Mouse (Mus musculus) forebrain, embryonic 12.5 days (tissue): ENCODE measurements around the gene Hacl1. TPM values are rescaled to one million over a fixed set of nuclear protein-coding genes. Genes with fewer than 3 reads are reported as not detected.

ENCODE experiments used
- ATAC-seq: fragments of 200-750 bp; cut with Nextera tagmentation; 2 replicates; pipeline ENCODE4 v1.8.0; 2017; ENCODE audit warnings: moderate TSS enrichment; ENCODE audit not compliant: low FRiP score
- H3K27ac ChIP-seq: fragments of 300-500 bp; sonication (generic); 2 replicates; pipeline ENCODE4 v1.5.1; 2016; ENCODE audit warnings: mild to moderate bottlenecking
- H3K27me3 ChIP-seq: fragments of 300-500 bp; sonication (generic); 2 replicates; pipeline ENCODE4 v1.6.1; 2016; ENCODE audit warnings: mild to moderate bottlenecking
- H3K36me3 ChIP-seq: fragments of 300-500 bp; sonication (generic); replicated peaks from 2 replicates; pipeline ENCODE4 v1.6.1; 2016; ENCODE audit warnings: mild to moderate bottlenecking
- H3K4me1 ChIP-seq: fragments of 300-500 bp; sonication (generic); 2 replicates; pipeline ENCODE4 v1.6.1; 2016
- H3K4me2 ChIP-seq: fragments of 300-500 bp; sonication (generic); 2 replicates; pipeline ENCODE4 v1.6.1; 2016; ENCODE audit warnings: mild to moderate bottlenecking, moderate library complexity
- H3K4me3 ChIP-seq: fragments of 300-500 bp; sonication (generic); replicated peaks from 2 replicates; pipeline ENCODE4 v1.5.1; 2016; ENCODE audit warnings: mild to moderate bottlenecking
- H3K9ac ChIP-seq: fragments of 300-500 bp; sonication (generic); 2 replicates; pipeline ENCODE4 v1.6.1; 2016; ENCODE audit warnings: mild to moderate bottlenecking
- H3K9me3 ChIP-seq: fragments of 300-500 bp; sonication (generic); 2 replicates; pipeline ENCODE4 v1.6.1; 2016
- WGBS: fragments of 180-500 bp; shearing (Covaris S2); methylation state at CpG from one replicate; pipeline ENCODE4 v1.1.7; 2016; 5-methylcytosine and 5-hydroxymethylcytosine counted together
- polyA plus RNA-seq: library from polyadenylated mRNA; unstranded; fragments of >200 nt; fragmentation: Nextera tagmentation; extraction: Ambion mirVana; gene quantifications from 2 replicates; pipeline ENCODE4 v1.2.1, GENCODE M21; 2016

Hacl1 gene
- polyA plus RNA-seq, 1 experiment from 2014 or later = 6.9 TPM

DNA sequence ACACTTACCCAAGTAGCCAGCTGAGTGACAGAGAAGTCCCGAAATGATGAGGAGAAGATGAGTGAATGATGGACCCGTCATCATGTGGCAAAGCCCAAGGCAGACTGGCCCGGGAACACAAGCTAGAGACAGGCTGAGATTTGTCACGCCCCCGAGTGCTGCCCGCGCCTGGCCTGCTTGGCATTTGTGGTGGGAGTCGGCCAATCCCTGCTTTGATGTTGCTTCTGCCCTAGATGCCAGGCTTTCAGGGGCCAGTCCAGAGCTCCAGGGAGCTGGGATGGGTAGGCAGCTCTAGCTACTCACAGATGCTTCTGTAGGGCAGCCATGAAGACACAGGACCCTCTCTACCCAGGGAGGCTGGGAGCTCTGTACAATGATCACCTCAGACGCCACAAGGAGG is 83.3 kb downstream of the Hacl1 start:
- Histone ChIP-seq H3K36me3 (no peaks in the 10 kb centered on the region), H3K27me3 (no peaks in the 10 kb centered on the region), H3K4me1 (no peaks in the 10 kb centered on the region), H3K27ac (no peak overlapping the region), H3K9ac (no peak overlapping the region), H3K4me3 (no peak overlapping the region), H3K9me3 (no peaks in the 10 kb centered on the region), H3K4me2 (no peak overlapping the region)
- ATAC-seq = no peak
- WGBS = 86% methylated on average over 9 of the region's 9 CpGs

- 83% methylated on average over 8 of the region's 8 CpGs for WGBS
- Histone ChIP-seq H3K9me3 (no peaks in the 10 kb centered on the region), H3K4me2 (no peak overlapping the region), H3K9ac (no peak overlapping the region), H3K27me3 (no peaks in the 10 kb centered on the region), H3K4me3 (no peak overlapping the region), H3K36me3 (no peaks in the 10 kb centered on the region), H3K4me1 (no peaks in the 10 kb centered on the region), H3K27ac (no peak overlapping the region)
- ATAC-seq = no peak
Measured at GRCm38 (mm10) chr14:31557273-31557672, 83.8 kb downstream of the Hacl1 start.

DNA sequence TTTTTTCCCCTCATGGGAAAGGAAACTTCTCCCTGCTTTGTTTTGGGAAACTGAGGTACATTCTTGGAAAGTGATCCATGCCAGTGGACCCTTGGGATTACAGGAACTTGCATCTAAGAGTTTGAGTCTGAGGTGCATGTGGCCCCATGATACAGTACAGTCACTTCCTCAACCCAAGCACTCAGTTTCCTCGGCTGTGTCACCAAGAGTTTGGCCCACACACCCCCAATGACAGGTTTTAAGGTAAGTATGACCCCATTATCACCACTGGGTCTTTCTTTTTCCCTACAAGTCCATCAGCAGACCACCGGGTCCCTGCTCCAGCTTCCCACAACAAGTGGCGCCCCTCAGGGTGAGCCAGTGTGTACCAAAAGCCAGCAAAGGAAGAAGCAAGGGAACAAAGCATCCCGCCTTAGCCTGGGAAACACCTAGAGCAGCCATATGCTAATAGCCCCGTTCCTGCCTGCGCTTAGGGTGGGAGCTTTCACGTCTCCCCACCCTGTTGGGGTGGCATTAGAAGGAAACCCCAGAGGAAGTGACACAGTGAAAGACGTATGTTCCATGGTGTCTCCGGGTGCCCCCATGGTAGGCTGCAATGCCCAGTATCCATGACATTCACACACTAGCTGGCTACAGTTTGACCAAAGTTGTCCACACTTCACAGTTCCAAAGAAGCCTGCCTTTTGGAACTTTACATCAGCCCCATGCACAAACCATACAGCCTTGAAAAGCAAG is 84.4 kb downstream of the Hacl1 start:
- no peak overlapping the region for H3K27ac ChIP-seq
- H3K4me3 ChIP-seq = no peak overlapping the region
- no peak overlapping the region for H3K9ac ChIP-seq
- H3K36me3 ChIP-seq = no peaks in the 10 kb centered on the region
- no peak overlapping the region for H3K4me2 ChIP-seq
- no peaks in the 10 kb centered on the region for H3K4me1 ChIP-seq
- WGBS = 84% methylated on average over 9 of the region's 9 CpGs
- no peak for ATAC-seq
- no peaks in the 10 kb centered on the region for H3K9me3 ChIP-seq
- no peaks in the 10 kb centered on the region for H3K27me3 ChIP-seq

- 83% methylated on average over 14 of the region's 14 CpGs for WGBS
- Histone ChIP-seq H3K9ac (no peak overlapping the region), H3K27me3 (no peaks in the 10 kb centered on the region), H3K4me3 (no peak overlapping the region), H3K9me3 (no peaks in the 10 kb centered on the region), H3K27ac (no peak overlapping the region), H3K36me3 (no peaks in the 10 kb centered on the region), H3K4me1 (no peaks in the 10 kb centered on the region), H3K4me2 (no peak overlapping the region)
- no peak for ATAC-seq
Measured at GRCm38 (mm10) chr14:31555963-31556434, 85.1 kb downstream of the Hacl1 start.

- 86% methylated on average over 7 of the region's 7 CpGs for WGBS
- Histone ChIP-seq H3K27me3 (no peaks in the 10 kb centered on the region), H3K36me3 (no peaks in the 10 kb centered on the region), H3K4me1 (no peaks in the 10 kb centered on the region), H3K9me3 (no peaks in the 10 kb centered on the region), H3K4me3 (no peak overlapping the region), H3K4me2 (no peak overlapping the region), H3K27ac (no peak overlapping the region), H3K9ac (no peak overlapping the region)
- no peak for ATAC-seq
Measured at GRCm38 (mm10) chr14:31555021-31555420, 86.1 kb downstream of the Hacl1 start.

Other genes starting within 250 kb of the Hacl1 start
- 37.7 and 39.1 TPM in 2 replicates for gene Sh3bp5, start 205.2 kb downstream of the Hacl1 start, polyA plus RNA-seq
- gene Eaf1, start 146.9 kb downstream of the Hacl1 start, polyA plus RNA-seq = 21.6 and 22.8 TPM in 2 replicates
- 73.5 and 78.9 TPM in 2 replicates for gene Mettl6, start 146.2 kb downstream of the Hacl1 start, polyA plus RNA-seq
- 0.06 and 0.15 TPM in 2 replicates for gene Colq, start 49.9 kb downstream of the Hacl1 start, polyA plus RNA-seq
- gene Gm49387, start 408 bp downstream of the Hacl1 start, polyA plus RNA-seq = 1.1 TPM in 1 of 2 replicates, not detected in the other
- 13.9 and 15.2 TPM in 2 replicates for gene Btd, start 258 bp downstream of the Hacl1 start, polyA plus RNA-seq
- 16.4 and 16.7 TPM in 2 replicates for gene Ankrd28, start 189.4 kb upstream of the Hacl1 start, polyA plus RNA-seq